Mouse (Mus musculus) liver, adult 2 months (tissue): ENCODE measurements at regions not wholly inside any gene's neighbourhood (a gene's known extent, or its start where the extent isn't known, plus 50 kb on each side); places are given as distances from the start of the nearest gene placed in this dataset.

Source experiments
- CTCF ChIP-seq: fragments of 200-500 bp; IDR thresholded peaks from 2 replicates; pipeline ENCODE4 v1.5.1; 2011; ENCODE audit warnings: low read depth, low read length, control low read depth
- POLR2A ChIP-seq: fragments of 200-500 bp; IDR thresholded peaks from 2 replicates; pipeline ENCODE4 v1.6.1; 2011; ENCODE audit warnings: low read length, control low read depth; ENCODE audit not compliant: insufficient read depth; ENCODE audit errors: extremely low read depth

DNA sequence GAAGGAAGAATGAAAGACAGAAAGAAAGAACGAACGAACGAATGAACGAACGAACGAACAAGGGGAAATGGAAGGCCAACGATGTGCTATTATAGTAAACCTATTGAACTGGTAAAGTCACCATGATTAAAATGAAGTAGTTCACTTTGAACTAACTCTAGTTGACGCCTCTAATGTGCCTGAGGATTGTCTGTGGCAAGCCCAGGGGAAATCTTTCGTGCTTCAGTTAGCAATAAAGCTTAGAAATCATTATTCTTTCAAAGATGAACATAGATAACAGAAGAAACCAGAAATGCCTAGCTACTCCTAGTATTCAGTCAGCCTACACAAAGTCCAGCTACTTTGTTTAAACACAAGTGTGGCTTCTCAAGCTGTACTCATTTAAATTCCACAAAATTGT lies 515.9 kb upstream of the Tenm3 start:
- TF ChIP-seq CTCF (no peak), POLR2A (no peak)
